Mouse (Mus musculus) small intestine, adult 2 months (tissue): ENCODE data around the gene Mrgpra6. TPM values are rescaled to one million over a fixed set of nuclear protein-coding genes. Genes with fewer than 3 reads are reported as not detected.

Source experiments
- H3K27ac ChIP-seq: fragments of 200-500 bp; 2 replicates; pipeline ENCODE4 v1.5.1; 2012; ENCODE audit warnings: low read depth, low read length, control low read depth, inconsistent platforms; ENCODE audit not compliant: insufficient read depth
- H3K27me3 ChIP-seq: fragments of 200-500 bp; 2 replicates; pipeline ENCODE4 v1.6.1; 2012; ENCODE audit warnings: mild to moderate bottlenecking, moderate library complexity, low read length, inconsistent platforms; ENCODE audit not compliant: control insufficient read depth, insufficient read depth
- H3K36me3 ChIP-seq: fragments of 200-500 bp; 2 replicates; pipeline ENCODE4 v1.6.1; 2012; ENCODE audit warnings: mild to moderate bottlenecking, low read length, control low read depth, inconsistent platforms; ENCODE audit not compliant: control insufficient read depth, insufficient read depth
- H3K4me1 ChIP-seq: fragments of 200-500 bp; 2 replicates; pipeline ENCODE4 v1.6.1; 2012; ENCODE audit warnings: low read length, inconsistent platforms, mixed read lengths; ENCODE audit not compliant: control insufficient read depth, insufficient read depth, insufficient read length
- H3K4me3 ChIP-seq: fragments of 200-500 bp; 2 replicates; pipeline ENCODE4 v1.5.1; 2012; ENCODE audit warnings: low read depth, mild to moderate bottlenecking, control low read depth, inconsistent platforms, low read length, moderate library complexity
- CTCF ChIP-seq: fragments of 200-500 bp; IDR thresholded peaks from 2 replicates; pipeline ENCODE4 v1.5.1; 2012; ENCODE audit warnings: low read depth, mild to moderate bottlenecking, control low read depth, inconsistent platforms, low read length, moderate library complexity, mixed read lengths; ENCODE audit not compliant: insufficient replicate concordance, insufficient read length; ENCODE audit errors: extremely low read depth
- POLR2A ChIP-seq: fragments of 200-500 bp; IDR thresholded peaks from 2 replicates; pipeline ENCODE4 v1.6.1; 2012; ENCODE audit warnings: low read depth, mild to moderate bottlenecking, control low read depth, inconsistent platforms, low read length, moderate library complexity
- WGBS: fragments of 180-500 bp; shearing (Covaris S2); methylation state at CpG from one replicate; pipeline ENCODE4 v1.1.7; 2018; 5-methylcytosine and 5-hydroxymethylcytosine counted together
- polyA plus RNA-seq: library from polyadenylated mRNA; depleted of rRNA; stranded (reverse); fragments of >200 nt; gene quantifications from 2 replicates; pipeline ENCODE4 v1.2.3, GENCODE M21; 2012; rRNA removed

Mrgpra6 gene
- not detected in 2 replicates for polyA plus RNA-seq

GRCm38 (mm10) chr7:47204830-47205229 lies at the start of gene Mrgpra6:
Mrgpra6 (minus strand) TSS chr7:47204920.
- H3K36me3 ChIP-seq = no peaks in the 10 kb centered on the region
- no peaks in the 10 kb centered on the region for H3K4me1 ChIP-seq
- H3K27me3 ChIP-seq = no peaks in the 10 kb centered on the region
- H3K4me3 ChIP-seq = no peak within 1 kb of the TSS
- H3K27ac ChIP-seq = no peak within 1 kb of the TSS
- WGBS = 55% methylated on average over 4 of the region's 4 CpGs
- no peak for TF ChIP-seq POLR2A
- TF ChIP-seq CTCF = no peak

- WGBS = 49% methylated on average over 1 of the region's 1 CpGs
- H3K27me3 ChIP-seq = no peaks in the 10 kb centered on the region
- no peaks in the 10 kb centered on the region for H3K4me1 ChIP-seq
- TF ChIP-seq POLR2A (no peak), CTCF (no peak)
- no peak within 1 kb of the TSS for H3K4me3 ChIP-seq
- H3K36me3 ChIP-seq = no peaks in the 10 kb centered on the region
- H3K27ac ChIP-seq = no peak within 1 kb of the TSS
Observed at GRCm38 (mm10) chr7:47252770-47253169, 48.0 kb upstream of the Mrgpra6 start, which contains the start of gene Mrgpra9. Mrgpra9 (minus strand) TSS chr7:47252848.

- TF ChIP-seq CTCF = no peak
- no peak for TF ChIP-seq POLR2A
Observed at GRCm38 (mm10) chr7:47244658-47245057, 39.9 kb upstream of the Mrgpra6 start.

GRCm38 (mm10) chr7:47195271-47195670 lies 9.4 kb downstream of the Mrgpra6 start:
- no peak for TF ChIP-seq POLR2A
- no peak for TF ChIP-seq CTCF
- WGBS = 35% methylated on average over 1 of the region's 1 CpGs
- Histone ChIP-seq H3K4me3 (no peak overlapping the region), H3K27me3 (no peaks in the 10 kb centered on the region), H3K27ac (no peak overlapping the region), H3K36me3 (no peaks in the 10 kb centered on the region), H3K4me1 (no peaks in the 10 kb centered on the region)

More at GRCm38 (mm10) chr7:47244658-47245057, 39.9 kb upstream of the Mrgpra6 start:
- Histone ChIP-seq H3K4me3 (no peak overlapping the region), H3K27me3 (no peaks in the 10 kb centered on the region), H3K36me3 (no peaks in the 10 kb centered on the region), H3K4me1 (no peaks in the 10 kb centered on the region), H3K27ac (no peak overlapping the region)
- WGBS = 67% methylated on average over 3 of the region's 3 CpGs

GRCm38 (mm10) chr7:47170814-47171213 lies 33.9 kb downstream of the Mrgpra6 start:
- Histone ChIP-seq H3K27me3 (no peaks in the 10 kb centered on the region), H3K4me3 (no peak overlapping the region), H3K27ac (no peak overlapping the region), H3K4me1 (no peaks in the 10 kb centered on the region), H3K36me3 (no peaks in the 10 kb centered on the region)
- no peak for TF ChIP-seq POLR2A
- 46% methylated on average over 5 of the region's 5 CpGs for WGBS

GRCm38 (mm10) chr7:47165028-47165427 lies 39.7 kb downstream of the Mrgpra6 start:
- no peak overlapping the region for H3K27ac ChIP-seq
- H3K36me3 ChIP-seq = no peaks in the 10 kb centered on the region
- 68% methylated on average over 4 of the region's 4 CpGs for WGBS
- no peaks in the 10 kb centered on the region for H3K4me1 ChIP-seq
- no peak overlapping the region for H3K4me3 ChIP-seq
- no peak for TF ChIP-seq POLR2A
- no peak for TF ChIP-seq CTCF
- H3K27me3 ChIP-seq = no peaks in the 10 kb centered on the region

- WGBS = 23% methylated on average over 4 of the region's 4 CpGs
- Histone ChIP-seq H3K27me3 (no peaks in the 10 kb centered on the region), H3K4me1 (no peaks in the 10 kb centered on the region), H3K27ac (no peak overlapping the region), H3K4me3 (no peak overlapping the region), H3K36me3 (no peaks in the 10 kb centered on the region)
- TF ChIP-seq CTCF (no peak), POLR2A (no peak)
Observed at GRCm38 (mm10) chr7:47163203-47163602, 41.5 kb downstream of the Mrgpra6 start.
